Mouse (Mus musculus): Measurements from ENCODE around the gene Cxcl3.

DNA sequence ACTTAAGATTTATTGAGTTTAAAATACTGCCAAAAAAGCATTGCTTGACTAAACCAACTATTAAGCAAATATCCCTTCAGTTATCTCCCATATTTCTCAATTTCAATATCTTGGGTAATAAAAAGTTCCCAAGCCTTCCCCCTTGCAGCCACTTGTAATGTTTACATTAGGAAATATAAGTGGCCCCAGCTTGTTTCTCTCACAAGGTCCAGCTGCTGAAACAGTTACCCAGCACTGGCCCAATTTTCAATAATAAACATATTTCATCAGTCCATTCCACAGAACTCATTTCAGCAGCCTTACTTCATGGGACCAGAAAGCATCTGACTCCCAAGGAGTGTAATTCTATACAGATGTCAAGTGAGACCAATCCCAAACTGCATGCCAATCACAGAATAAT, 33.9 kb downstream of the Cxcl3 start:
- TF ChIP-seq POLR2A (IDR thresholded peaks at IDR 0.05; ENCODE audit: extremely low read depth, insufficient read depth, low read length) (no peak), CTCF (IDR thresholded peaks at IDR 0.05; ENCODE audit: low read depth, low read length) (no peak)
